Mouse (Mus musculus): Measurements from ENCODE around the gene D330045A20Rik.
"Not testable (repeated sequence)": the region's sequence is repeated elsewhere in the genome, so short reads cannot be mapped to it uniquely, and the experiment has no call there.

D330045A20Rik gene

GRCm38 (mm10) chrX:139578649-139579278, 98.6 kb downstream of the D330045A20Rik start:
- no peak for DNase-seq (ENCODE audit: low spot score in 2 of 2)

GRCm38 (mm10) chrX:139583616-139584015, 103.4 kb downstream of the D330045A20Rik start:
- no peak for DNase-seq (ENCODE audit: low spot score in 2 of 2)

- DNase-seq (ENCODE audit: low spot score in 2 of 2): not testable (repeated sequence)
Observed at GRCm38 (mm10) chrX:139586676-139587075, 106.5 kb downstream of the D330045A20Rik start.

GRCm38 (mm10) chrX:139596404-139596803, 116.2 kb downstream of the D330045A20Rik start:
- DNase-seq (ENCODE audit: low spot score in 2 of 2): no peak

Data from frontal cortex, postnatal 25 days (tissue).